Mouse (Mus musculus) small intestine, adult 2 months (tissue): ENCODE data around the gene 4930539E08Rik. TPM values are rescaled to one million over a fixed set of nuclear protein-coding genes. Genes with fewer than 3 reads are reported as not detected.

Experiments used
- H3K27ac ChIP-seq: fragments of 200-500 bp; 2 replicates; pipeline ENCODE4 v1.5.1; 2012; ENCODE audit warnings: low read depth, low read length, control low read depth, inconsistent platforms; ENCODE audit not compliant: insufficient read depth
- H3K27me3 ChIP-seq: fragments of 200-500 bp; 2 replicates; pipeline ENCODE4 v1.6.1; 2012; ENCODE audit warnings: mild to moderate bottlenecking, moderate library complexity, low read length, inconsistent platforms; ENCODE audit not compliant: control insufficient read depth, insufficient read depth
- H3K36me3 ChIP-seq: fragments of 200-500 bp; 2 replicates; pipeline ENCODE4 v1.6.1; 2012; ENCODE audit warnings: mild to moderate bottlenecking, low read length, control low read depth, inconsistent platforms; ENCODE audit not compliant: control insufficient read depth, insufficient read depth
- H3K4me1 ChIP-seq: fragments of 200-500 bp; 2 replicates; pipeline ENCODE4 v1.6.1; 2012; ENCODE audit warnings: low read length, inconsistent platforms, mixed read lengths; ENCODE audit not compliant: control insufficient read depth, insufficient read depth, insufficient read length
- H3K4me3 ChIP-seq: fragments of 200-500 bp; 2 replicates; pipeline ENCODE4 v1.5.1; 2012; ENCODE audit warnings: low read depth, mild to moderate bottlenecking, control low read depth, inconsistent platforms, low read length, moderate library complexity
- CTCF ChIP-seq: fragments of 200-500 bp; IDR thresholded peaks from 2 replicates; pipeline ENCODE4 v1.5.1; 2012; ENCODE audit warnings: low read depth, mild to moderate bottlenecking, control low read depth, inconsistent platforms, low read length, moderate library complexity, mixed read lengths; ENCODE audit not compliant: insufficient replicate concordance, insufficient read length; ENCODE audit errors: extremely low read depth
- POLR2A ChIP-seq: fragments of 200-500 bp; IDR thresholded peaks from 2 replicates; pipeline ENCODE4 v1.6.1; 2012; ENCODE audit warnings: low read depth, mild to moderate bottlenecking, control low read depth, inconsistent platforms, low read length, moderate library complexity
- WGBS: fragments of 180-500 bp; shearing (Covaris S2); methylation state at CpG from one replicate; pipeline ENCODE4 v1.1.7; 2018; 5-methylcytosine and 5-hydroxymethylcytosine counted together
- polyA plus RNA-seq: library from polyadenylated mRNA; depleted of rRNA; stranded (reverse); fragments of >200 nt; gene quantifications from 2 replicates; pipeline ENCODE4 v1.2.3, GENCODE M21; 2012

Gene 4930539E08Rik
- polyA plus RNA-seq, 1 experiment = 94.4 TPM

- WGBS = 90% methylated on average over 7 of the region's 7 CpGs
- H3K27me3 ChIP-seq = no peaks in the 10 kb centered on the region
- no peaks in the 10 kb centered on the region for H3K36me3 ChIP-seq
- peaks cover 13% of the 10 kb centered on the region for H3K4me1 ChIP-seq
- TF ChIP-seq CTCF = no peak
- no peak for TF ChIP-seq POLR2A
- H3K4me3 ChIP-seq = no peak overlapping the region
- H3K27ac ChIP-seq = no peak overlapping the region
Observed at GRCm38 (mm10) chr17:28872322-28872721, 42.8 kb downstream of the 4930539E08Rik start.

DNA sequence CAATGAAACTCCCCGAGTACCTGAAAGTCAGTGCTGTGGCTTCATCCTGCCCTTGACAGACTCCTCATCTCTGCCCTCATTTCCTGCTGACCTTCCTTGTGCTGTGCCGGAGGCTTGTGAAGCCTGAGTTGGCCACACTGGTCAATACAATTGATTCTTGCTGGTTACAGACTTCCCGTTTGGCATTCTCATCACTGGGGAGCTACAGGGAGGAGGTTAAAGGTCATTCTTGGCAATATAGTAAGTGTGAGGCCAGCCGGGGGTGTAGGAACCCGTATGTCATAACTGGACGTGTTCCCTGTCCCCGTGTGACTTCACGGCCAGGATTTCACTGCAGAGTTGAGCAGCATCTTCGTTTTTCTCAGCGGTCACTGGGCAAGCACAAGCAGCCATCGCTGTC lies 43.3 kb downstream of the 4930539E08Rik start:
- 37% methylated on average over 11 of the region's 11 CpGs for WGBS
- Histone ChIP-seq H3K4me1 (peaks cover 15% of the 10 kb centered on the region), H3K36me3 (no peaks in the 10 kb centered on the region), H3K4me3 (no peak overlapping the region), H3K27me3 (no peaks in the 10 kb centered on the region), H3K27ac (no peak overlapping the region)
- no peak for TF ChIP-seq CTCF
- no peak for TF ChIP-seq POLR2A

DNA sequence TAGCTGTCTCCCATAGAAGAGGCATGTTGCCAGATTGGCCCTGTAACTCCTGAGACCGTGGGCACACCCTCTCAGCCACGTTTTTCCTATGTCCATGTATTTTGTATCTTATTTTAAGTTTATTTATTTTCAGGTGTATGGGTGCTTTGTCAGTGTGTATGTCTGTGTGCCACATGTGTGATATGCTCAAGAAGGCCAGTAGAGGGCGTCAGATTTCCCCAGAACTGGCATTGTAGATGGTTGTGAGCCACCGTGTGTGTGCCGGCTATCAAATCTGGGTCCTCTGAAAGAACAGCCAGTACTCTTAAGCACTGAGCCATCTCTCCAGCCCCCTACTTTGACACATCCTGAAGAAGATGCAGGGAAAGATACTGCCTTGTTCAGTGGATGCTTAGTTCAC lies 44.7 kb downstream of the 4930539E08Rik start:
- no peaks in the 10 kb centered on the region for H3K36me3 ChIP-seq
- WGBS = 72% methylated on average over 5 of the region's 5 CpGs
- H3K4me3 ChIP-seq = no peak overlapping the region
- H3K27me3 ChIP-seq = no peaks in the 10 kb centered on the region
- peaks cover 12% of the 10 kb centered on the region; the same call in 1 of the 2 replicates for H3K4me1 ChIP-seq
- TF ChIP-seq POLR2A (no peak), CTCF (no peak)
- no peak overlapping the region for H3K27ac ChIP-seq

DNA sequence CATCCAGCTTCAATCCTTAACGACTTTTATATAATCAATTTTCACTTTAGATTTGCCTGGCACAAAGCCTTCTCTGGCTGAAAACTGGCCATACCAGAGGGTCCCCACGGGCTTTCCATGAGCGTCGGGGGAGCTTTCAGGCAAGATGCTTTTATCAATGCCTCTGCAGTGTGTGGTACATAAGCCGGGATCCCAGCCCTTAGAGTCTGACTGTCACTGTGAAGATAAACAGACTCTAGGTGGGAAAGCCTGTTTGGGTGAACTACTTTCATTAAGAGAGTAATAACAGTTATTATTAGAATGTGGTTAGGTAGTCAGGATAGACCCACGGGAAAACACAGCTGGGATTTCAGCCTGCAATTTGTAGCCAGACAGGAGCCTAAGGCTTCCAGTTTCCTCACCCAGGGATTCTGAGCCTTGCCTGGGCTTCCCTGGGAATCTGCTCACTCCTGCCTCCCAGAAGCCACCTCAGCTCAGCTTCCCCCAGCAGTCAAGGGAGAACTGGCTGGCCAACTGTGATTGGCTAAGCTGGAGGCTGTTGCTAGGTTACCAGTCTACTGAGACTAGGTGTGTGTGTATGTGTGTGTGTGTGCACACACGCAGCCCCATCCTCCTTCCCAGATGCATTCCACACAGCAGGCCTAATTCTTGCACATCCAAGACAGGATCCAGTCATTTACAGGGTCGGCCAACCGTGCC lies 45.6 kb downstream of the 4930539E08Rik start:
- no peaks in the 10 kb centered on the region for H3K27me3 ChIP-seq
- no peak overlapping the region for H3K27ac ChIP-seq
- peaks cover 9% of the 10 kb centered on the region; the same call in 1 of the 2 replicates for H3K4me1 ChIP-seq
- no peak overlapping the region for H3K4me3 ChIP-seq
- TF ChIP-seq POLR2A = no peak
- TF ChIP-seq CTCF = no peak
- H3K36me3 ChIP-seq = no peaks in the 10 kb centered on the region
- WGBS = 80% methylated on average over 9 of the region's 9 CpGs

DNA sequence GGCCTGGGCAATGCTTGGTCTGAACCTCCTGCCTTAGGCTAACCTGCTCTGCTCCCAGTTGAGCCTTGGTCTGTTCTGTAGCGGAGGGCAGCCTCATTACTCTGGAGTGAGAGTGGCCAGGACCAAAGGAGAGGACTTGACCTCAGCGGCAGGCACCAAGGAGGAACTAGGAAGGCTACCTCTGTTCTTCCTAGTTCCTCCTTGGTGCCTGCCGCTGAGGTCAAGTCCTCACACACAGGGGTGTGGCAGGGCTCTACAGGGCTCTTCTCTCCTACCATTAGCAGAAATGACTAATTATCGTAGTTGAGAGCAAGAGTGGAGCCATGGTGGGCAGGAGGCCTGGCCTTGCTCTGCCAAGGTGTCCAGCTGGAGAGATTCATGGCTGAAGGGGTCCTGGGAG lies 47.7 kb downstream of the 4930539E08Rik start:
- TF ChIP-seq POLR2A = no peak
- TF ChIP-seq CTCF = no peak
- Histone ChIP-seq H3K27me3 (no peaks in the 10 kb centered on the region), H3K4me3 (no peak overlapping the region), H3K36me3 (no peaks in the 10 kb centered on the region), H3K27ac (no peak overlapping the region), H3K4me1 (peaks cover 9% of the 10 kb centered on the region; the same call in 1 of the 2 replicates)
- 64% methylated on average over 4 of the region's 4 CpGs for WGBS

GRCm38 (mm10) chr17:28866921-28867320 lies 48.2 kb downstream of the 4930539E08Rik start:
- Histone ChIP-seq H3K27ac (no peak overlapping the region), H3K4me3 (no peak overlapping the region), H3K4me1 (peaks cover 8% of the 10 kb centered on the region; the same call in 1 of the 2 replicates), H3K27me3 (no peaks in the 10 kb centered on the region), H3K36me3 (no peaks in the 10 kb centered on the region)
- TF ChIP-seq CTCF = no peak
- TF ChIP-seq POLR2A = no peak

DNA sequence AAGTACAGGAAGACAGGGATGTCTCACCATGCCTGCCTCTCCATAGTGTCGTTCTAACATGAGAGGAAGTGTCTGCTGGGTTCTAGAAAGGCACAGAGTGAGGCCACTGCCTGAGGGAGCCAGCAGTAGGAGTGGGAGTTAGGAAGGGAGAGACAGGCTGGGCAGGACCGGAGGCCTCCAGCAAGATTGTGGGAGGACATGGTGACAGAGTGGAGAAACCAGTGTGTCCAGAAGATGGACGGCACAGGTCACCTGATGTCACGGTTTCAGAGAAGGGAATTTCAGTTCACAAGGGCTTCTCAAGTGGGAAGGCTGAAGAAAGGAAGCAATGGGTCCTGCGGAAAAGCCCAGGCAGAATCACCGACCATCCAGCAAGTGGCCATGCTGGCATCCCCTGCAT lies 50.7 kb downstream of the 4930539E08Rik start:
- Histone ChIP-seq H3K4me1 (0 out of 2 replicates have a peak, but pooled peaks cover 5% of the 10 kb centered on the region), H3K4me3 (no peak overlapping the region), H3K27ac (no peak overlapping the region), H3K27me3 (no peaks in the 10 kb centered on the region), H3K36me3 (no peaks in the 10 kb centered on the region)
- WGBS = 82% methylated on average over 6 of the region's 6 CpGs
- TF ChIP-seq CTCF (no peak), POLR2A (no peak)
